Mouse (Mus musculus): ENCODE data around the gene Flt1. TPM values are rescaled to one million over a fixed set of nuclear protein-coding genes. Genes with fewer than 3 reads are reported as not detected.
"Not testable (repeated sequence)": the region's sequence is repeated elsewhere in the genome, so short reads cannot be mapped to it uniquely, and the experiment has no call there.

Flt1 gene
- polyA plus RNA-seq, 1 experiment from 2014 or later: 10.1 TPM

DNA sequence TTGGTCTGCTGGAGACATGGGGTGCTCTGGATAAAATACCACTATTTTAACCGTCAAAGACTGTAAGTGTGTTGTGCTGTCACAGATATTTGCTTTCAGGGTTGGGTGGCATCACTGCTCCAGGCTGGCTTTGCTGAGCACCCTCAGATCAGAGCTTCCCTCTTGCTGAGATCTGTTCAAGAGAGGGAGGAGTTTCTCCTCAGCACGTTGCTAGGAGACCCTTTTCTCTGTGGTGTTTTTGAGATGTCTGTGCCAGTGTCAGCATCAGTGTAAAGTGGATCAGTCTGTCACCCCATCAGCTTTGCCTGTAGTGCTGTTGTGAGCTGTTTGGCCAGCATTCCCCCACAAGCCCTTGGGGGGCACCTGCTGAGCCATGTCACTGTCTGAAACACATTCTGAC lies 98.9 kb downstream of the Flt1 start:
- H3K9me3 ChIP-seq (ENCODE audit: control insufficient read depth, low read length): no peaks in the 10 kb centered on the region
- DNase-seq (ENCODE audit: low spot score) (no peak), ATAC-seq (replicated peaks; ENCODE audit: low FRiP score) (no peak)
- no peak overlapping the region for H3K4me2 ChIP-seq (ENCODE audit: low read depth, low read length, severe bottlenecking)
- no peak overlapping the region for H3K4me3 ChIP-seq (ENCODE audit: low read depth, low read length)
- WGBS: 42% methylated on average over 2 of the region's 2 CpGs
- H3K27me3 ChIP-seq (ENCODE audit: control insufficient read depth, insufficient read depth, low read length): no peaks in the 10 kb centered on the region
- H3K36me3 ChIP-seq (ENCODE audit: control insufficient read depth, insufficient read depth, low read length): no peaks in the 10 kb centered on the region
- no peaks in the 10 kb centered on the region for H3K4me1 ChIP-seq (replicated peaks; ENCODE audit: control insufficient read depth, insufficient read depth, low read length)
- H3K9ac ChIP-seq (ENCODE audit: low read length): no peak overlapping the region
- no peak overlapping the region for H3K27ac ChIP-seq (ENCODE audit: low read depth, low read length)

DNA sequence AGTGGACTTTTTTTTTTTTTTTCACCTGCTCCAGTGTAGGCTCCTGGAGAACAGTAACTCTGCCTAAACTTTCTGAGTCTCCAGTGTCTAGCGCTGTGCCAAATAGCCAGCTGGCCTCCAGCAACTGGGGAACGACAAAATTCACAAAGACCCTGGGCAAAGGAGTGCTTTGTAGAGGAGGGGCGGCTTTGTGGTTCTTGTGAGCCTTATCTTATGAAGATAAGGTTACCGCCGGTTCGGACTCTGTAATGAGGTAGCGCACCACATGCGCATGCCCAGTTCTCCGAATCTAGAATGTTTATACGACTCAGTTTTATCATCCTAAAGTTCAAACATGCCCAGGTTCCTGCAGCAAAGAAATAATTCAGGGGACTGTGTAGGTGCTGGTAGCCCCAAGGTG lies 102.1 kb downstream of the Flt1 start:
- Histone ChIP-seq H3K9ac (ENCODE audit: low read length) (no peak overlapping the region), H3K27me3 (ENCODE audit: control insufficient read depth, insufficient read depth, low read length) (no peaks in the 10 kb centered on the region), H3K4me3 (ENCODE audit: low read depth, low read length) (no peak overlapping the region), H3K4me2 (ENCODE audit: low read depth, low read length, severe bottlenecking) (no peak overlapping the region), H3K27ac (ENCODE audit: low read depth, low read length) (no peak overlapping the region), H3K36me3 (ENCODE audit: control insufficient read depth, insufficient read depth, low read length) (no peaks in the 10 kb centered on the region), H3K4me1 (replicated peaks; ENCODE audit: control insufficient read depth, insufficient read depth, low read length) (no peaks in the 10 kb centered on the region), H3K9me3 (ENCODE audit: control insufficient read depth, low read length) (no peaks in the 10 kb centered on the region)
- DNase-seq (ENCODE audit: low spot score) (no peak), ATAC-seq (replicated peaks; ENCODE audit: low FRiP score) (no peak)
- 90% methylated on average over 10 of the region's 10 CpGs for WGBS

DNA sequence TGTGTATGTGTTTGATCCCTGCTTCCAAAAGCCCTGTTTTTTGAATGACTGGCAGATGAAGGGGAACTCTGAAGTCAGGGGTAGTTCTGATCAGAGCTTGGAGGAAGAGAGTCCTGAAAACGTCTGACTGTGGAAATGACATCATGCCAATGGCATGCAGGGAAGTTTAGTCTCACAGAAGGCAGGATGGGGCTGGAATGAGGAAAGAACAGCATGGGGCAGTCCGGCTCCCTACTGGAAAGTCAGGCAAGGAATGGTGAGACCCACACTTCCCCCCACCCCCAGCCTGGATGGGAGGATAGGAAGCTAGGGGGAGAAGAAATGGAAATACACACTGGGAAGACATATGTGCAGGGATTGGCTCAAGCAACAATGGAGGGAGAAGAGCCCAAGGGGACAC lies 105.6 kb downstream of the Flt1 start:
- Histone ChIP-seq H3K27ac (ENCODE audit: low read depth, low read length) (no peak overlapping the region), H3K9me3 (ENCODE audit: control insufficient read depth, low read length) (no peaks in the 10 kb centered on the region), H3K4me2 (ENCODE audit: low read depth, low read length, severe bottlenecking) (no peak overlapping the region), H3K4me3 (ENCODE audit: low read depth, low read length) (no peak overlapping the region), H3K36me3 (ENCODE audit: control insufficient read depth, insufficient read depth, low read length) (no peaks in the 10 kb centered on the region), H3K27me3 (ENCODE audit: control insufficient read depth, insufficient read depth, low read length) (no peaks in the 10 kb centered on the region), H3K4me1 (replicated peaks; ENCODE audit: control insufficient read depth, insufficient read depth, low read length) (no peaks in the 10 kb centered on the region), H3K9ac (ENCODE audit: low read length) (no peak overlapping the region)
- DNase-seq (ENCODE audit: low spot score): peak; percentile 56
- 23% methylated on average over 2 of the region's 2 CpGs for WGBS
- no peak for ATAC-seq (replicated peaks; ENCODE audit: low FRiP score)

DNA sequence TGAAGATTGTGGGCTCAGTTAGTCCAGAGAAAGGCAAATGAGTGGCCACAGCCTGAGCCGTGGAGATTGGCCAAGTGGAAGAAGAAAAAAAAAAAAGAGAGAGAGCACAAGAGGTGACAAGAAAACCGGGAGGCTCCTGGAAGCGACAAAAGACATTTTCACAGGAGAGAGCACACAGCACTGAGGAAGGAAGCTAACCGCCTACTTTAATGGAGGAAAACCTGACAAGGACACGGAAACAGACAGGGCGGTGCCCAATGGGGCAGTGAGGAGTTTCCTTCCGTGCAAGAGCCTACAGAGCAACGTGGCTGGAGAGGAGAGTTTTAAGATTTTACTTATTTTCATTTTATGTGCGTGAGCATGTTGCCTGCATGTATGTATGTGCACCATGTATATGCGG lies 107.6 kb downstream of the Flt1 start:
- Histone ChIP-seq H3K9me3 (ENCODE audit: control insufficient read depth, low read length) (no peaks in the 10 kb centered on the region), H3K27ac (ENCODE audit: low read depth, low read length) (no peak overlapping the region), H3K36me3 (ENCODE audit: control insufficient read depth, insufficient read depth, low read length) (no peaks in the 10 kb centered on the region), H3K4me2 (ENCODE audit: low read depth, low read length, severe bottlenecking) (no peak overlapping the region), H3K27me3 (ENCODE audit: control insufficient read depth, insufficient read depth, low read length) (no peaks in the 10 kb centered on the region), H3K4me1 (replicated peaks; ENCODE audit: control insufficient read depth, insufficient read depth, low read length) (no peaks in the 10 kb centered on the region), H3K9ac (ENCODE audit: low read length) (no peak overlapping the region), H3K4me3 (ENCODE audit: low read depth, low read length) (no peak overlapping the region)
- 83% methylated on average over 10 of the region's 10 CpGs for WGBS
- DNase-seq (ENCODE audit: low spot score) (no peak), ATAC-seq (replicated peaks; ENCODE audit: low FRiP score) (no peak)

DNA sequence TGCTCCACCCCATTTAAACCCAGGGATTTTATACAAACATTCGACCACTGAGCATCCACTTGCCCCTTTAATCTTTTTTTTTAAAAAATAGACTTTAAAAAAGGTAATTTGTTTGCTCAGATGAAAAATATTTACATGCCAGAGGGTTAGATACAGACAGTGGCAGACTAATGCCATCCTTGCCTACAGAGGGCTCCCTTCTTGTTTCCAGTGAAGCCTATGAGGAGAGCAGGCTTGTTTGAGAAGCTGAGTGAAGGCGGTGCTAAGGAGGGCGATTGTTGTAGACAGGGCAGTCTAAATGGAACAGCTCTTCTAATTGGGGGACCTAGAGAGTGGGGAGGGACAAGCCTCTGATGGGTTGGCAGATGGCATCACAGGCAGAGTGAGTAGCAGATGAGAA lies 109.4 kb downstream of the Flt1 start:
- Histone ChIP-seq H3K27ac (ENCODE audit: low read depth, low read length) (no peak overlapping the region), H3K4me3 (ENCODE audit: low read depth, low read length) (no peak overlapping the region), H3K4me2 (ENCODE audit: low read depth, low read length, severe bottlenecking) (no peak overlapping the region), H3K36me3 (ENCODE audit: control insufficient read depth, insufficient read depth, low read length) (no peaks in the 10 kb centered on the region), H3K27me3 (ENCODE audit: control insufficient read depth, insufficient read depth, low read length) (no peaks in the 10 kb centered on the region), H3K9me3 (ENCODE audit: control insufficient read depth, low read length) (no peaks in the 10 kb centered on the region), H3K4me1 (replicated peaks; ENCODE audit: control insufficient read depth, insufficient read depth, low read length) (no peaks in the 10 kb centered on the region), H3K9ac (ENCODE audit: low read length) (no peak overlapping the region)
- 69% methylated on average over 3 of the region's 3 CpGs for WGBS
- ATAC-seq (replicated peaks; ENCODE audit: low FRiP score) (no peak), DNase-seq (ENCODE audit: low spot score) (no peak)

DNA sequence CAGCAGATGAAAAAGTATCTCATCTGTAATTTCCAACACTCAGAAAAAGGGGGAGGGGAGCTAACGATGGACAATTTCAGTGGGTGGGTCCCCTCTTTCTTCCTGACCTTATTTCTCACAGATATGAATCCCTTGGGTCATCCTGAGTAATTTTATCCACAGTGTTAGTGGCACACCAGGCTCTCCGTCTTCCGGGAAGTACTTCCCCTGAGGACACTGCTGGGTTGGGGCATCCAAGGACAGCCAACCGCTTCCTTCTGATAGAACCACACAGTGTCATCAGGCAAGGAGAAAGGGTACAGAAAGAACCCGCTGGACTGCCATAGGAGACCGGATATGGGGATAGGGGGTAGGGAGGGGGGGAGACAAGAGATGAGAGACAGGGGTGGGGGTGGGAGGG lies 111.2 kb downstream of the Flt1 start:
- Histone ChIP-seq H3K9ac (ENCODE audit: low read length) (no peak overlapping the region), H3K27ac (ENCODE audit: low read depth, low read length) (no peak overlapping the region), H3K4me2 (ENCODE audit: low read depth, low read length, severe bottlenecking) (no peak overlapping the region), H3K36me3 (ENCODE audit: control insufficient read depth, insufficient read depth, low read length) (no peaks in the 10 kb centered on the region), H3K9me3 (ENCODE audit: control insufficient read depth, low read length) (no peaks in the 10 kb centered on the region), H3K4me1 (replicated peaks; ENCODE audit: control insufficient read depth, insufficient read depth, low read length) (no peaks in the 10 kb centered on the region), H3K27me3 (ENCODE audit: control insufficient read depth, insufficient read depth, low read length) (no peaks in the 10 kb centered on the region), H3K4me3 (ENCODE audit: low read depth, low read length) (no peak overlapping the region)
- ATAC-seq (replicated peaks; ENCODE audit: low FRiP score): no peak
- DNase-seq (ENCODE audit: low spot score): no peak
- 91% methylated on average over 6 of the region's 6 CpGs for WGBS

DNA sequence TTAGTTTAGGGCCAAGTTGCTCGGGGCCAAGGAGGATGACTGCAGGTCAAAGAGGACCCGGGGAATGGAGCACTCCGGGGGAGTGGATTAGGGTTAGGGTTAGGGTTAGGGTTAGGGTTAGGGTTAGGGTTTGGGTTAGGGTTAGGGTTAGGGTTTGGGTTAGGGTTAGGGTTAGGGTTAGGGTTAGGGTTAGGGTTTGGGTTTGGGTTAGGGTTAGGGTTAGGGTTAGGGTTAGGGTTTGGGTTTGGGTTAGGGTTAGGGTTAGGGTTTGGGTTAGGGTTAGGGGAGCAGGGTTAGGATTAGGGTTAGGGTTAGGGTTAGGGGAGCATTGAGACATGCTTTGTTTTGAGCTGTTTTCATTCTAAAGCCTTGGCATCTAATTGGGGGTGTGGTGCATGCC lies 114.5 kb downstream of the Flt1 start:
- not testable (repeated sequence) for ATAC-seq (replicated peaks; ENCODE audit: low FRiP score); H3K4me3 ChIP-seq (ENCODE audit: low read depth, low read length)

DNA sequence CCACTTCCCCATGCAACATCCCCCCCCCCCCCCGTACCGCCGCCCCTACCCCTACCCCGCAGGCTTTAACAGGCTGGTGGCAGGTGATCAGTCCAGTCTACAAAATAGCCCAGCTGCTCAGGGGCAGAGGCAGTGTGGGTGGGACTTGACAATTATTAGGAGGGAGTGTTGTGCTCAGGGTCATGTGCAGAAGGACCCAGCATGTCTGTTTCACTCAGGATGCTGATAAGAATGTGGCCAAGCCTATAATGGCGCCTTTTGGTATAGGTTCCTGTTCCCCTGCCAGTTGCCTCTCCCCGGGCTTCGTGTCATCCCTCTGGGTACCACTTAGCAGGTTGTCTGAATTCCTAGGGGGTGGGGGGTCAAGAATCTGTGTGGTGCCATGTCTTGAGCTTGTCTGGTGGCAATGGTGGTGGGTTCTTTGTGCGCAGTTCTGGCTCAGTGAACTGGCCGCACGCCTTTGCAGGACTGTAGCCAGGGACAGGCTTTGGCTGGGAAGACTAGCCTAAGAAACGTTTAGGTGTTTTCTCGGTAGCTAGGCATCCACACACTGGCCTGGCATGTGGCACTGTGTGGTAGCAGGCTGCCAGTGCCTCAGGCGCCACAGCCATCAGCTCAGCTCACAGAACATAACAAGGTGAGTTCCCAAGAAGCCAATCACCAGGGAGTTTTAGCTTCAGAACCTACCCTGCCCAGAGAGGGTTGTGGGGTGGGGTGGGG lies 118.4 kb downstream of the Flt1 start:
- no peaks in the 10 kb centered on the region for H3K9me3 ChIP-seq (ENCODE audit: control insufficient read depth, low read length)
- no peaks in the 10 kb centered on the region for H3K4me1 ChIP-seq (replicated peaks; ENCODE audit: control insufficient read depth, insufficient read depth, low read length)
- no peak overlapping the region for H3K4me3 ChIP-seq (ENCODE audit: low read depth, low read length)
- no peak overlapping the region for H3K27ac ChIP-seq (ENCODE audit: low read depth, low read length)
- WGBS: 84% methylated on average over 13 of the region's 13 CpGs
- no peak overlapping the region for H3K9ac ChIP-seq (ENCODE audit: low read length)
- no peak overlapping the region for H3K4me2 ChIP-seq (ENCODE audit: low read depth, low read length, severe bottlenecking)
- H3K27me3 ChIP-seq (ENCODE audit: control insufficient read depth, insufficient read depth, low read length): no peaks in the 10 kb centered on the region
- no peaks in the 10 kb centered on the region for H3K36me3 ChIP-seq (ENCODE audit: control insufficient read depth, insufficient read depth, low read length)
- ATAC-seq (replicated peaks; ENCODE audit: low FRiP score) (0 out of 2 replicates have a peak, but pooled peaks have one; percentile 21), DNase-seq (ENCODE audit: low spot score) (no peak)

More for the DNA sequence above, 114.5 kb downstream of the Flt1 start:
- not testable (repeated sequence) for H3K36me3 ChIP-seq (ENCODE audit: control insufficient read depth, insufficient read depth, low read length); H3K27ac ChIP-seq (ENCODE audit: low read depth, low read length); H3K4me1 ChIP-seq (replicated peaks; ENCODE audit: control insufficient read depth, insufficient read depth, low read length); H3K4me2 ChIP-seq (ENCODE audit: low read depth, low read length, severe bottlenecking); H3K27me3 ChIP-seq (ENCODE audit: control insufficient read depth, insufficient read depth, low read length); H3K9ac ChIP-seq (ENCODE audit: low read length); DNase-seq (ENCODE audit: low spot score); H3K9me3 ChIP-seq (ENCODE audit: control insufficient read depth, low read length)
- 91% methylated on average over 3 of the region's 3 CpGs for WGBS

DNA sequence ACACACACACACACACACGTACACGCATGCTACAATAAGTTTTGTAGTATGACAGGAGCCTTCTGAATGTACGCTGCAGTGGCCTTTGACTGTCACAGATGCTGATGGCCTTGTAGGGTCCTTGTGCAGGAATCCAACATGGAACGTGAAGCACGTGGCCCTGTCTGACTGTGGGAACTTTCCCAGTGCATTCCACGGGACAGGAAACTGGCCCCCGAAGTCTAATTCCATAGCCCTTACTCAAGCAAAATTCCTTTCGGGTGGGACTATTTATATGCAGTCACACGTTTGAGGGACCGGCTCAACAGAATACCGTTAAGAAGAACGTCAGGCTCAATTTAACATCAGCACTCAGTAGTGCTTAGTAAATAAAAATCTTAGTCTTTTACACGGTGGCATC lies 119.1 kb downstream of the Flt1 start:
- Histone ChIP-seq H3K36me3 (ENCODE audit: control insufficient read depth, insufficient read depth, low read length) (no peaks in the 10 kb centered on the region), H3K27me3 (ENCODE audit: control insufficient read depth, insufficient read depth, low read length) (no peaks in the 10 kb centered on the region), H3K4me3 (ENCODE audit: low read depth, low read length) (no peak overlapping the region), H3K27ac (ENCODE audit: low read depth, low read length) (no peak overlapping the region), H3K9me3 (ENCODE audit: control insufficient read depth, low read length) (no peaks in the 10 kb centered on the region), H3K4me1 (replicated peaks; ENCODE audit: control insufficient read depth, insufficient read depth, low read length) (no peaks in the 10 kb centered on the region), H3K4me2 (ENCODE audit: low read depth, low read length, severe bottlenecking) (no peak overlapping the region), H3K9ac (ENCODE audit: low read length) (no peak overlapping the region)
- no peak for DNase-seq (ENCODE audit: low spot score)
- ATAC-seq (replicated peaks; ENCODE audit: low FRiP score): no peak
- WGBS: 92% methylated on average over 13 of the region's 13 CpGs
